Mouse (Mus musculus) kidney, postnatal 10 days (tissue): Measurements from ENCODE around the gene Btn1a1.

ENCODE experiments used
- DNase-seq: peaks from one replicate; pipeline ENCODE4 v3.0.0; 2021; ENCODE audit warnings: mixed read lengths

Gene Btn1a1

GRCm38 (mm10) chr13:23436861-23437822, 28.6 kb downstream of the Btn1a1 start:
- DNase-seq = peak; percentile 79

- peak; percentile 65 for DNase-seq
Observed at GRCm38 (mm10) chr13:23436231-23436661, 29.5 kb downstream of the Btn1a1 start.

- peak; percentile 19 for DNase-seq
Observed at GRCm38 (mm10) chr13:23435676-23436075, 30.0 kb downstream of the Btn1a1 start.

GRCm38 (mm10) chr13:23435241-23435640, 30.5 kb downstream of the Btn1a1 start:
- DNase-seq = no peak

GRCm38 (mm10) chr13:23434426-23434825, 31.3 kb downstream of the Btn1a1 start:
- DNase-seq = no peak

GRCm38 (mm10) chr13:23433801-23434200, 31.9 kb downstream of the Btn1a1 start:
- DNase-seq = no peak

- no peak for DNase-seq
Observed at GRCm38 (mm10) chr13:23433206-23433605, 32.5 kb downstream of the Btn1a1 start.

- DNase-seq = peak; percentile 97
Observed at GRCm38 (mm10) chr13:23432562-23433201, 33.0 kb downstream of the Btn1a1 start.

GRCm38 (mm10) chr13:23431351-23431771, 34.3 kb downstream of the Btn1a1 start:
- peak; percentile 85 for DNase-seq

- peak; percentile 87 for DNase-seq
Observed at GRCm38 (mm10) chr13:23430734-23431133, 35.0 kb downstream of the Btn1a1 start.

- no peak for DNase-seq
Observed at GRCm38 (mm10) chr13:23429771-23430380, 35.8 kb downstream of the Btn1a1 start.

GRCm38 (mm10) chr13:23428166-23428993, 37.3 kb downstream of the Btn1a1 start:
- no peak for DNase-seq

GRCm38 (mm10) chr13:23427401-23427910, 38.2 kb downstream of the Btn1a1 start:
- no peak for DNase-seq

GRCm38 (mm10) chr13:23426922-23427321, 38.8 kb downstream of the Btn1a1 start:
- DNase-seq = no peak

- peak; percentile 45 for DNase-seq
Observed at GRCm38 (mm10) chr13:23426335-23426734, 39.4 kb downstream of the Btn1a1 start.

GRCm38 (mm10) chr13:23425505-23425904, 40.2 kb downstream of the Btn1a1 start:
- DNase-seq = peak; percentile 73

GRCm38 (mm10) chr13:23424494-23425325, 41.0 kb downstream of the Btn1a1 start:
- peak; percentile 94 for DNase-seq

GRCm38 (mm10) chr13:23424052-23424380, 41.7 kb downstream of the Btn1a1 start:
- no peak for DNase-seq

GRCm38 (mm10) chr13:23423286-23424051, 42.2 kb downstream of the Btn1a1 start, which contains the start of gene Abt1:
Abt1 (minus strand) TSS chr13:23423866.
- peak; percentile 98 for DNase-seq

- DNase-seq = no peak
Observed at GRCm38 (mm10) chr13:23422351-23422750, 43.4 kb downstream of the Btn1a1 start.
